8 mouse cellular contexts compared by ENCODE assay signal in the genomic region with DNA sequence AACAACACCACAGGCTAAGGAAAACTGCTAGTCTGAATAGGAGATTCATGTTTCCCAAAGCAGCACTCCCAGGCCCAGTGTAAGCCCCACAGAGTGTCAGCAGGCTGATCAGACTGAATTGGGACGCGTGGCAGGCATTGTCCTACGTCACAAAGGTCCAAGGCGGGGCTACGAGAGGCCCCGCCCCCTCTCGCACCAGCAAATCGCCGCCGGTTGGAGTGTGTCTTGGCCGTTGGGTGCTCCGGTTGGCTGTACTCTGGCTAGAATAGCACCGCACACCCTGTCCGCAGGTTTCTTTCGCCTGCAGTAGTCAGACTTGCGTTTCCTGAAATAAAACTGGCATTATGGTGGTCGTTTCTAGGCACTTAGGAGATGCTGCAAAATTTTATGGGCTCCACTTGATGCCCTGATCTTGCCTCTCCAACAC. TPM values are rescaled to one million over a fixed set of nuclear protein-coding genes. Genes with fewer than 3 reads are reported as not detected.
DNase-seq lines count a peak whose midpoint lies in the region; ATAC-seq lines count a peak whose summit lies in the region.

Fkbp7 (minus strand) TSS at position 151 of the 427 bp plus-strand sequence.

- peaks cover 28% of the 10 kb centered on the region for H3K4me1 ChIP-seq in hindbrain, embryonic 16.5 days (ENCODE audit: control insufficient read depth, insufficient read depth, low read depth, low read length)

- H3K27me3 ChIP-seq in hindbrain, embryonic 16.5 days (replicated peaks; ENCODE audit: control insufficient read depth, insufficient read depth, low read length) = no peaks in the 10 kb centered on the region

- ATAC-seq in hindbrain, embryonic 16.5 days = peak; percentile 93

- H3K27ac ChIP-seq in hindbrain, embryonic 16.5 days (ENCODE audit: low read depth, low read length) = peak within 1 kb of the TSS; percentile 68

- peak within 1 kb of the TSS; percentile 59 for H3K9ac ChIP-seq in hindbrain, embryonic 16.5 days (ENCODE audit: low read depth, low read length)

- no peaks in the 10 kb centered on the region for H3K9me3 ChIP-seq in hindbrain, embryonic 16.5 days (ENCODE audit: control insufficient read depth, low read length)

- DNase-seq in ZHBTc4 (ENCODE audit: low read depth, low spot score) = peak; percentile 96
- DNase-seq in cerebellum, postnatal 4 days (ENCODE audit: low spot score in 2 of 2) = peak; percentile 78 to 94
- DNase-seq in gastrocnemius, adult 18-20 months (ENCODE audit: low spot score) = peak; percentile 76
- DNase-seq in left cerebral cortex, adult 18-20 months (ENCODE audit: low spot score in 2 of 2) = peak; percentile 79 to 89
- peak; percentile 92 to 93 for DNase-seq in lung, postnatal 4 days
- peak; percentile 95 for DNase-seq in retina, postnatal 1 day
- DNase-seq in thymus, postnatal 4 days = peak; percentile 90

- no peaks in the 10 kb centered on the region for H3K36me3 ChIP-seq in hindbrain, embryonic 16.5 days (ENCODE audit: control insufficient read depth, insufficient read depth, low read length)

- H3K4me2 ChIP-seq in hindbrain, embryonic 16.5 days (ENCODE audit: low read length) = peak within 1 kb of the TSS; percentile 69

- peak within 1 kb of the TSS; percentile 49 for H3K4me3 ChIP-seq in hindbrain, embryonic 16.5 days (ENCODE audit: low read length)

- WGBS in hindbrain, embryonic 16.5 days = 0% methylated on average over 17 of the region's 17 CpGs

RNA-seq across cellular contexts. Expression of gene Fkbp7, which starts in this region (rescaled TPM):
- 1 to 10 TPM; 4.7 to 6.7 TPM for total RNA-seq in gastrocnemius, adult 18-20 months (2021)
- polyA plus RNA-seq in hindbrain, embryonic 16.5 days (2015; fragmentation: Nextera tagmentation; extraction: Ambion mirVana) = 12.7 and 16.3 TPM in 2 replicates
- total RNA-seq in left cerebral cortex, adult 18-20 months (2021) = 1 to 10 TPM; 5.0 to 5.8 TPM

Comparison
In these comparisons a context has a peak if more than half of its experiments do, and no peak if none do; other contexts are left out.
1. Peak in every context shown above with its lines: DNase-seq, ATAC-seq, H3K4me3 ChIP-seq and H3K27ac ChIP-seq.